Mouse (Mus musculus) limb, embryonic 14.5 days (tissue): Measurements from ENCODE around the gene 1700008O03Rik. TPM values are rescaled to one million over a fixed set of nuclear protein-coding genes. Genes with fewer than 3 reads are reported as not detected.
A peak's percentile ranks its signal among the peaks of the same experiment; 100 is the strongest.

Source experiments
- ATAC-seq: fragments of 200-750 bp; cut with Nextera tagmentation; 2 replicates; pipeline ENCODE4 v1.8.0; 2017; ENCODE audit warnings: low read depth, moderate number of reproducible peaks, moderate TSS enrichment; ENCODE audit not compliant: low FRiP score
- DNase-seq: peaks from one replicate; pipeline ENCODE4 v3.0.0-alpha.2; 2015; ENCODE audit warnings: low spot score
- H3K27ac ChIP-seq: fragments of 300-500 bp; sonication (generic); replicated peaks from 2 replicates; pipeline ENCODE4 v1.5.1; 2014; ENCODE audit warnings: low read depth, mild to moderate bottlenecking, low read length, moderate library complexity, mixed read lengths
- H3K27me3 ChIP-seq: fragments of 300-500 bp; sonication (generic); 2 replicates; pipeline ENCODE4 v1.6.1; 2014; ENCODE audit warnings: low read length, mixed read lengths; ENCODE audit not compliant: control insufficient read depth, insufficient read depth
- H3K36me3 ChIP-seq: fragments of 300-500 bp; sonication (generic); 2 replicates; pipeline ENCODE4 v1.6.1; 2014; ENCODE audit warnings: mild to moderate bottlenecking, low read length, moderate library complexity, mixed read lengths; ENCODE audit not compliant: control insufficient read depth, insufficient read depth
- H3K4me1 ChIP-seq: fragments of 300-500 bp; sonication (generic); 2 replicates; pipeline ENCODE4 v1.6.1; 2014; ENCODE audit warnings: antibody characterized with exemption, low read length, mixed read lengths; ENCODE audit not compliant: control insufficient read depth, insufficient read depth
- H3K4me2 ChIP-seq: fragments of 300-500 bp; sonication (generic); replicated peaks from 2 replicates; pipeline ENCODE4 v1.6.1; 2014; ENCODE audit warnings: low read depth, mild to moderate bottlenecking, low read length, moderate library complexity; ENCODE audit not compliant: severe bottlenecking
- H3K4me3 ChIP-seq: fragments of 300-500 bp; sonication (generic); replicated peaks from 2 replicates; pipeline ENCODE4 v1.5.1; 2014; ENCODE audit warnings: low read length
- H3K9ac ChIP-seq: fragments of 300-500 bp; sonication (generic); 2 replicates; pipeline ENCODE4 v1.6.1; 2014; ENCODE audit warnings: mild to moderate bottlenecking, low read depth, low read length, moderate library complexity; ENCODE audit not compliant: severe bottlenecking
- H3K9me3 ChIP-seq: fragments of 300-500 bp; sonication (generic); 2 replicates; pipeline ENCODE4 v1.6.1; 2016; ENCODE audit warnings: low read length; ENCODE audit not compliant: control insufficient read depth
- POLR2A ChIP-seq: fragments of 200-500 bp; IDR thresholded peaks from 2 replicates; pipeline ENCODE4 v1.8.0; 2012; ENCODE audit warnings: inconsistent platforms, mild to moderate bottlenecking, moderate library complexity, borderline replicate concordance; ENCODE audit not compliant: insufficient read depth, insufficient read length; ENCODE audit errors: extremely low read depth
- WGBS: fragments of 180-500 bp; shearing (Covaris S2); extraction: QIAGEN DNeasy Blood & Tissue Kit; methylation state at CpG from one replicate; pipeline ENCODE4 v1.1.7; 2014; 5-methylcytosine and 5-hydroxymethylcytosine counted together
- polyA plus RNA-seq, 2 experiments: library from polyadenylated mRNA; depleted of rRNA in 1 of 2; stranded (reverse) in 1 of 2; unstranded in 1 of 2; fragments of >200 nt; fragmentation: Nextera tagmentation in 1 of 2; extraction: Ambion mirVana in 1 of 2; gene quantifications; 2 replicates each; pipeline versions ENCODE4 v1.2.1 to v1.2.3; 2012 to 2014

1700008O03Rik gene
- polyA plus RNA-seq, 2 experiments, result 0.67 to 2.1 TPM

GRCm38 (mm10) chr7:44337121-44337849 lies 48.3 kb downstream of the 1700008O03Rik start:
- H3K4me3 ChIP-seq, result no peak overlapping the region
- DNase-seq, result no peak
- 3% methylated on average over 32 of the region's 32 CpGs for WGBS

GRCm38 (mm10) chr7:44336046-44337021 lies 49.3 kb downstream of the 1700008O03Rik start:
- Histone ChIP-seq H3K36me3 (no peaks in the 10 kb centered on the region), H3K4me3 (peak overlapping the region; percentile 35), H3K9me3 (no peaks in the 10 kb centered on the region), H3K9ac (no peak overlapping the region), H3K4me1 (peaks cover 3% of the 10 kb centered on the region; the same call in 1 of the 2 replicates), H3K27ac (no peak overlapping the region), H3K27me3 (peaks cover 59% of the 10 kb centered on the region), H3K4me2 (peak overlapping the region; percentile 71)
- WGBS, result 2% methylated on average over 34 of the region's 54 CpGs
- TF ChIP-seq POLR2A, result no peak
- no peak for DNase-seq
- peak; percentile 24; the same call in 1 of the 2 replicates for ATAC-seq

More at GRCm38 (mm10) chr7:44337121-44337849, 48.3 kb downstream of the 1700008O03Rik start:
- no peak overlapping the region for H3K9ac ChIP-seq
- no peaks in the 10 kb centered on the region for H3K9me3 ChIP-seq
- H3K27me3 ChIP-seq, result peaks cover 59% of the 10 kb centered on the region
- no peaks in the 10 kb centered on the region for H3K36me3 ChIP-seq
- no peak overlapping the region for H3K4me2 ChIP-seq
- TF ChIP-seq POLR2A, result no peak
- no peak overlapping the region for H3K27ac ChIP-seq
- no peak for ATAC-seq
- peaks cover 3% of the 10 kb centered on the region; the same call in 1 of the 2 replicates for H3K4me1 ChIP-seq

- DNase-seq, result peak; percentile 29
- ATAC-seq, result 0 out of 2 replicates have a peak, but pooled peaks have one; percentile 23
- H3K27me3 ChIP-seq, result peaks cover 54% of the 10 kb centered on the region
- no peaks in the 10 kb centered on the region for H3K9me3 ChIP-seq
- no peak overlapping the region for H3K9ac ChIP-seq
- H3K4me1 ChIP-seq, result peaks cover 3% of the 10 kb centered on the region; the same call in 1 of the 2 replicates
- no peak overlapping the region for H3K27ac ChIP-seq
- WGBS, result 4% methylated on average over 27 of the region's 40 CpGs
- no peak for TF ChIP-seq POLR2A
- no peaks in the 10 kb centered on the region for H3K36me3 ChIP-seq
- peak overlapping the region; percentile 71 for H3K4me2 ChIP-seq
- peak overlapping the region; percentile 35 for H3K4me3 ChIP-seq
Measured at GRCm38 (mm10) chr7:44335031-44335878, 50.4 kb downstream of the 1700008O03Rik start.

- Histone ChIP-seq H3K4me3 (no peak overlapping the region), H3K9me3 (no peaks in the 10 kb centered on the region), H3K4me2 (no peak overlapping the region), H3K9ac (no peak overlapping the region), H3K27ac (no peak overlapping the region), H3K4me1 (peaks cover 3% of the 10 kb centered on the region; the same call in 1 of the 2 replicates), H3K27me3 (peaks cover 52% of the 10 kb centered on the region), H3K36me3 (no peaks in the 10 kb centered on the region)
- TF ChIP-seq POLR2A, result no peak
- no peak for DNase-seq
- 65% methylated on average over 14 of the region's 14 CpGs for WGBS
- no peak for ATAC-seq
Measured at GRCm38 (mm10) chr7:44334139-44334538, 51.5 kb downstream of the 1700008O03Rik start.
